Mouse (Mus musculus) brown adipose tissue, adult 24 weeks (tissue): Measurements from ENCODE around the gene Gm20388. TPM values are rescaled to one million over a fixed set of nuclear protein-coding genes. Genes with fewer than 3 reads are reported as not detected.

Source experiments
- H3K27ac ChIP-seq: fragments of 200-500 bp; replicated peaks from 2 replicates; pipeline ENCODE4 v1.5.1; 2012; ENCODE audit warnings: low read depth, mild to moderate bottlenecking, low read length
- H3K4me1 ChIP-seq: fragments of 200-500 bp; 2 replicates; pipeline ENCODE4 v1.6.1; 2012; ENCODE audit warnings: low read length, mixed read lengths; ENCODE audit not compliant: control insufficient read depth, insufficient read depth, insufficient read length
- H3K4me3 ChIP-seq: fragments of 200-500 bp; 2 replicates; pipeline ENCODE4 v1.5.1; 2012; ENCODE audit warnings: low read depth, mild to moderate bottlenecking, low read length, moderate library complexity; ENCODE audit not compliant: insufficient read depth
- polyA plus RNA-seq: library from polyadenylated mRNA; stranded (reverse); fragments of >200 nt; gene quantifications from 2 replicates; pipeline ENCODE4 v1.2.4, GENCODE M21; 2012; ENCODE audit not compliant: missing spikeins, insufficient read depth, insufficient read length

Gene Gm20388
- polyA plus RNA-seq, 1 experiment, result 44.7 TPM

GRCm38 (mm10) chr8:120270449-120270848 is 359.8 kb downstream of the Gm20388 start:
- Histone ChIP-seq H3K27ac (no peak overlapping the region; the same call in 1 of the 2 replicates), H3K4me1 (peaks cover 12% of the 10 kb centered on the region), H3K4me3 (no peak overlapping the region; the same call in 1 of the 2 replicates)

DNA sequence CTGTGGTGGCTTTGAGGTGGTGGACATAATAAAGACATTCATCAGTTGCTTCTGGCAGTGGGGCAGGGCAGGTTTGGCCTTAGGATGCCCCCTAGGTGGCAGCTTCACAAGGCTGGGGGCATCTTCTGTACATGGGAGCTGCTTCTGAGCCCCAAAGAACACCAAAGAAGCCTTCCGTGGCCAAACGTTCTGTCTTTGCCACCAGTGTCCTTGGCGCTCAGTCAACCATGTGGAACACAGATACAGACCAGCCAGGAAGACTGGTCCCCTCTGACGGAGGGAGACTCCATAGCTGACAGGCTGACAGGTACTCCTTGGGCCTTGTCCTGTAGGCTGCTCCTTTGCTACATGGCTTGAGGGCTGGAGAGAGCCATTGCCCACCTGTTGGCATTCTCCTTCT is 362.8 kb downstream of the Gm20388 start:
- no peak overlapping the region for H3K27ac ChIP-seq
- peaks cover 13% of the 10 kb centered on the region for H3K4me1 ChIP-seq
- H3K4me3 ChIP-seq, result no peak overlapping the region

- peaks cover 12% of the 10 kb centered on the region for H3K4me1 ChIP-seq
- H3K4me3 ChIP-seq, result peak overlapping the region; percentile 45
- H3K27ac ChIP-seq, result peak overlapping the region; percentile 77
Measured at GRCm38 (mm10) chr8:120276051-120276890, 365.6 kb downstream of the Gm20388 start.

- peaks cover 12% of the 10 kb centered on the region for H3K4me1 ChIP-seq
- peak overlapping the region; percentile 77 for H3K27ac ChIP-seq
- H3K4me3 ChIP-seq, result peak overlapping the region; percentile 45
Measured at GRCm38 (mm10) chr8:120276891-120277426, 366.3 kb downstream of the Gm20388 start.

GRCm38 (mm10) chr8:120278009-120278408 is 367.4 kb downstream of the Gm20388 start:
- peaks cover 12% of the 10 kb centered on the region for H3K4me1 ChIP-seq
- no peak overlapping the region for H3K4me3 ChIP-seq
- no peak overlapping the region for H3K27ac ChIP-seq

GRCm38 (mm10) chr8:120279418-120279817 is 368.8 kb downstream of the Gm20388 start:
- H3K4me1 ChIP-seq, result peaks cover 13% of the 10 kb centered on the region
- H3K27ac ChIP-seq, result no peak overlapping the region
- H3K4me3 ChIP-seq, result no peak overlapping the region

- no peak overlapping the region for H3K4me3 ChIP-seq
- H3K4me1 ChIP-seq, result peaks cover 25% of the 10 kb centered on the region
- no peak overlapping the region for H3K27ac ChIP-seq
Measured at GRCm38 (mm10) chr8:120281487-120281886, 370.8 kb downstream of the Gm20388 start.

- Histone ChIP-seq H3K4me1 (peaks cover 18% of the 10 kb centered on the region), H3K27ac (no peak overlapping the region), H3K4me3 (no peak overlapping the region)
Measured at GRCm38 (mm10) chr8:120282465-120282864, 371.8 kb downstream of the Gm20388 start.

- Histone ChIP-seq H3K4me3 (no peak overlapping the region), H3K27ac (no peak overlapping the region), H3K4me1 (peaks cover 13% of the 10 kb centered on the region)
Measured at GRCm38 (mm10) chr8:120284265-120284664, 373.6 kb downstream of the Gm20388 start.

DNA sequence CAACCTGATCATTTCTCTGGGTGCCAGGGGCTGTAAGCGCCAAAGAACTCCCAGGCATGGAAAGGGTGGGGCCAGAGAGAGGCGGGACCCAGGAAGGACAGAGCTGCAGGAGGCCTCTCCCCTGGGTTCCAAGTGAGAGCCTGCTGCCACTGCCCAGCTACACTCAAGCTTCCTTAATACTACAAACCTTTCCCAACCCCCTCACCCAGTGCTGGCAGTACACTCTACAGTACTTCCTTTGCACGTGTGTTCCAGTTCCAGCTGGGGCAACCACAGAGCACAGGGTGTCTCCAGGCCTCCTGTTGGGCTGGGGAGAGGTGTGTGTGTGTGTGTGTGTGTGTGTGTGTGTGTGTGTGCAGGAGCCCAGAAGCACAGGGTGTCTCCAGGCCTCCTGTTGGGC is 374.4 kb downstream of the Gm20388 start:
- Histone ChIP-seq H3K4me1 (peaks cover 13% of the 10 kb centered on the region), H3K4me3 (no peak overlapping the region), H3K27ac (no peak overlapping the region)

- Histone ChIP-seq H3K4me3 (no peak overlapping the region), H3K4me1 (peaks cover 16% of the 10 kb centered on the region), H3K27ac (no peak overlapping the region)
Measured at GRCm38 (mm10) chr8:120285878-120286277, 375.2 kb downstream of the Gm20388 start.

- Histone ChIP-seq H3K27ac (peak overlapping the region; percentile 88; the same call in 1 of the 2 replicates), H3K4me1 (peaks cover 21% of the 10 kb centered on the region), H3K4me3 (no peak overlapping the region)
Measured at GRCm38 (mm10) chr8:120288122-120288908, 377.7 kb downstream of the Gm20388 start.

DNA sequence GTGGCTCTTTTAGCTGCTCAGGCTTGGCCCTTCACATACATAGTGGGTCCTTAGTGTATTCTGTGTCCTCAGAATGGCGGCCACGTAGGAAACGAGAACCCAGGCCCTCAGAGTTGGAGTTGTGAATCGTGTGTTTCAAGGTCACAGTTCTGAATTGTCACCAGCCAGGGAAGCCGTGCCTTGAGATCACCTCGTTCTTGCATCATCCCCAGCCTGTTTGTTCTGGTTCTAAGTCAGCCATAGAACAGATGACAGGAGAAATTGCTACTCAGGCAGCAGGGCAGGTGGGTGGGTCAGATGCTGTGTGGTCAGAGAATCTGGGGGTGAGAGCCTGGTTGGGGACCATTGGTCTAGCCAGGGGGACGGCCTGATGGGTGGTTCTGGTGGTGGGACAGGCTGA is 378.6 kb downstream of the Gm20388 start:
- Histone ChIP-seq H3K4me1 (peaks cover 21% of the 10 kb centered on the region), H3K4me3 (no peak overlapping the region), H3K27ac (peak overlapping the region; percentile 88)

DNA sequence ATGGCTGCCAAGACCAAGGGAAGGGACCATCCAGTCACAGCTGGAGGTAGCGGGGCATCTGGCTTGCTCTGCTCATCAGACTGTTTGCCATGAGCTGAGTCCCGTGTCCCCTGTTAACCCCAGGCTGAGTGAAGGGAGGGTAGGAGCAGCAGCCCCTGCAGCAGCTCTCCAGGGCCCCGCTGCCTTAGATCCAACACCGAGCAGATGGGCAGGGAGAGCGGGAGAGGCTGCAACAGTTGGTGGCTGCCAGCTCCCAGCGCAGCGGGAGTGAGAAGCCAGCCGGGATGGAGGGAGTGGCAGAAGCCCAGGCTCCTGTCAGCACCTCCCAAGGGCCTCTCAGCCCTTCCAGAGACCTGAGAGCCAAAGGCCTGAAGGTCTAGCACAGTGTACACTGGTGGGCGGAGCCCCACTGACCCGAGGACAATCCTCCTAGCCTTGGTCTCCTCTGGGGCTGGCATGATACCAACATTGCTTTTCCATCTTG is 379.1 kb downstream of the Gm20388 start:
- Histone ChIP-seq H3K4me3 (no peak overlapping the region), H3K27ac (peak overlapping the region; percentile 88), H3K4me1 (peaks cover 17% of the 10 kb centered on the region)

GRCm38 (mm10) chr8:120290614-120291013 is 380.0 kb downstream of the Gm20388 start:
- peaks cover 12% of the 10 kb centered on the region for H3K4me1 ChIP-seq
- H3K4me3 ChIP-seq, result no peak overlapping the region
- H3K27ac ChIP-seq, result no peak overlapping the region
